Mouse (Mus musculus): ENCODE results near the gene Tnrc18. TPM values are rescaled to one million over a fixed set of nuclear protein-coding genes. Genes with fewer than 3 reads are reported as not detected.

Gene Tnrc18
- total RNA-seq, 2 experiments from 2014 or later, result 82.2 TPM

- DNase-seq (ENCODE audit: low spot score in 2 of 2), result no peak
Measured at GRCm38 (mm10) chr5:142780579-142780978, 36.9 kb downstream of the Tnrc18 start.

DNA sequence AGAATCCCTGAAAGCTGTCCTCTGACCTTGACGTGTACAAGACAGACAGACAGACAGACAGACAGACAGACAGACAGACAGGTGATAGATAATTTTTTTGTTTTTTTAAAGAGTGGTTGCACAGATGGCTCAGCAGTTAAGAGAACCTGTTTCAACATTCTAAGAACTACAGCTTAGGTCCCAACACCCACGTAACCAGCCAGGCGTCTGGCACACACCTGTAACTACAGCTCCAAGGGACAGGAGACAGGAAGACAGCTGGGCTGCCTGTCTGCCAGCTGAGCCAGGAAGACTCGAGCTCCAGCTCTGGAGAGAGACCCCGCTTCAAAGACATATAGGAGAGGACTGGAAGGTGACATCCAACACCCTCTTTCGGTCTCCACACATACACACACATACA, 38.6 kb downstream of the Tnrc18 start:
- DNase-seq (ENCODE audit: low spot score in 2 of 2), result no peak

- no peak for DNase-seq (ENCODE audit: low spot score in 2 of 2)
Measured at GRCm38 (mm10) chr5:142778135-142778534, 39.3 kb downstream of the Tnrc18 start.

GRCm38 (mm10) chr5:142776080-142776479, 41.4 kb downstream of the Tnrc18 start:
- no peak for DNase-seq (ENCODE audit: low spot score in 2 of 2)

DNA sequence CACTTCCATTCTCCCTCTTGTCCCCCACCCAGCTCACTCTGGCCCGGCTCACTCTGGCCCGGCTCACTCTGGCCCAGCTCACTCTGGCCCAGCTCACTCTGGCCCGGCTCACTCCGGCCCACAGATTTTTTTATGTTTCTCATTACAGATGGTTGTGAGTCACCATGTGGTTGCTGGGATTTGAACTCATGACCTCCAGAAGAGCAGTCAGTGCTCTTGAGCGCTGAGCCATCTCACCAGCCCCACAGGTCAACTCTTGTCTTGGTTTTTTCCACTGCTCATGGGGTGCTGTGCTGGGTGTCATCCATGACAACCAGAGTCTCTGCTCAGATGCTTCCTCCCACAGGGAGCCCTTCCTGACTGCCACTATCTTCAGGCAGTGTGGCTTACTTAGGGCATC, 42.7 kb downstream of the Tnrc18 start:
- no peak for DNase-seq (ENCODE audit: low spot score in 2 of 2)

- DNase-seq (ENCODE audit: low spot score in 2 of 2), result no peak
Measured at GRCm38 (mm10) chr5:142771964-142772363, 45.5 kb downstream of the Tnrc18 start.

DNA sequence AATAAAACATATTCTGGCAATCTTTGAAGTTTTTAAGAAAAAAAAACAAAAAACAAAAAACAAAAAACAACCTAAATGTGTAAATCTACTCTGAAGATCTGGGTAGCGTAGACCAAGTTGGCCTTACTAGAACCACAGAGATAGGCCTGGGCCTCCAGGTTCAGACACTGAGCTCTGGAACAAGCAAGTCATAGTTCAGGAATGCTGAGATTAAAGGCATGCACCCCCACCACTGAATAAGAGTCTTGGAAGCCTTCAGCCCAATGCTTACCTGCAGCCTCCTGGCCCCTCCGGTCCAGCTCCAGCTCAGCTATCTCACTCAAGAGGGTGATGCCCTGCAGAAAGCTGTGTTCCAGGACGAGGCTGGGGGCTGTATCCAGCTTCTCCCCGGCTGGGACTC, 46.4 kb downstream of the Tnrc18 start:
- DNase-seq (ENCODE audit: low spot score in 2 of 2), result no peak

DNA sequence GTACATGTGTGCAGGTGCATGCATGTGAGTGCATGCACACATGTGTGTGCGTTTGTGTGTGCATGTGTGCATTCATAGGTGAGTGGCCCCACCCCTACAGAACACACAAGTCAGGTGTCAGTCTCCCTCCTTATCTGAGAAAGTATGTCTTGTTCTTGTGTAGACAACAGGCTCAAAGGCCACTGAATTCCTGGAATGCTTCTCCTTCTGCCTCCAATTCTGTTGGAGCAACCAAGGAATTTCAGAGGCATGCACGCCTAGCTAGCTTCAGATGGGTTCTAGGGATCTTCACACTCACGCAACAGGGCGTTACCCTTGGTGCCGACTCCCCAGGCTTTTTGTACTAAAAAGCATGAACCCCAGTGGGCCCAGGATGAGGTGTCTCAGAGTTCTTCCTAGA, 47.8 kb downstream of the Tnrc18 start:
- no peak for DNase-seq (ENCODE audit: low spot score in 2 of 2)

DNA sequence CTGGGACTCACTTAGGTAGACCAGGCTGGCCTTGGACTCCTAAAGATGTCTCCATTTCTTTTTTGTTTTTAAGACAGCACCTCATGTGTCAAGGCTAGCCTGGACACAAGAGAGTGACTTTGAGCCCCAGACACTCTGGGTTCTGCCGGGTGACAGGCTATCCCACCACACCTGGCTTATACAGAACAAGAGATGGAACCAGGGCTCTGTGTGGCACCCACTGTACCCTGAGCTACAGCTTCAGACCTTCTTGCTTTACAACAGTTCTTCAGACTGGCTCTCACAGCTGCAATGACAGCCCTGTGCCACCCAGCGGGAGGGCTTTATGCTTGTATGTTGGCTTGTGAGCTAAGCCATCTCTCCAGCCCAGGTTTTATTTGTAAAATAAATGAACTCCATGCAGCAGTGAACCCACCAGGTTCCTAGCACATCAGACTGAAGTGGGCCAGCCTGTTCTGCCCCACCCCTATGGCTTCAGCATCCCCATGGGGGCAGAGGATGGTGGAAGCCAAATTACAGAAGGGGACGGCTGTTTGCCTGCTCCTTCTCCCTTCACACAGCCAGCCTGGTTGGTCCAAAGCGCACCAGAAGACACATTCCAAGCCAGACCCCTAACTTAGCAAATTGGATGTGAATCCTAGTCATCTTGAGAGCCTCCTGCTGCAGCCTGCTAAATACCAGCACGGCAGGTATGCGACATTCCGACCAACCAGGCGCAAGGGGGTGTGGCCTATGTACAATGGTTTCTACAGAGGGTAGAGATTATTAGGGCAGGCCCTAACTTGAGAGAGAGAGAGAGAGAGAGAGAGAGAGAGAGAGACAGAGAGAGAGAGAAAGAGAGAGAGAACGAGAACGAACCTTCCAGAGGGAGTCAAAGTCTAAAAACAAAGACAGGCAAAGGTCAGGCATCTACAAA, 48.9 kb downstream of the Tnrc18 start:
- DNase-seq (ENCODE audit: low spot score in 2 of 2), result no peak

GRCm38 (mm10) chr5:142767937-142768336, 49.5 kb downstream of the Tnrc18 start:
- peak in 1 of 2 experiments; percentile 63 for DNase-seq (ENCODE audit: low spot score in 2 of 2)

GRCm38 (mm10) chr5:142766708-142767107, 50.8 kb downstream of the Tnrc18 start:
- DNase-seq (ENCODE audit: low spot score in 2 of 2), result no peak

DNA sequence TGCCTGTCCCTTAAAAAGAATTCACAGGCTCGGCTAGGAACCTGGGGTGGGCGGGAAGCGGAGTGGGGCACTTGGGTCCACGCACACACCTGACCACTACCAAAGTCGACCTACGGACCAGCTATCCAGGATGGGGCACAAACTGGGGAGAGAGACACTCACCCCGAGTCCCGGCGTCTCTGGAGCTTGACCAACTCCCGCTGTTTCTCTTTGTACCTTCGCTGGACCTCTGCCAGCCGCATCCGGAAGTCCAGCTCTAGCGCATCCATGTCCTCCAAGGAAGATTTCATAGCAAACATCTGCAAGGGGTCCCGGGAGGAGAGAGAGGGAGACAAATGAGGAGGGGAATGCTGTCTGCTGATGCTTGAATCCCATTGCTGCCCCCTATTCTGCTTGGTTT, 52.6 kb downstream of the Tnrc18 start:
- no peak for DNase-seq (ENCODE audit: low spot score in 2 of 2)

- DNase-seq (ENCODE audit: low spot score in 2 of 2), result no peak
Measured at GRCm38 (mm10) chr5:142764306-142764705, 53.2 kb downstream of the Tnrc18 start.

GRCm38 (mm10) chr5:142762082-142762807, 55.2 kb downstream of the Tnrc18 start:
- no peak for DNase-seq (ENCODE audit: low spot score in 2 of 2)

DNA sequence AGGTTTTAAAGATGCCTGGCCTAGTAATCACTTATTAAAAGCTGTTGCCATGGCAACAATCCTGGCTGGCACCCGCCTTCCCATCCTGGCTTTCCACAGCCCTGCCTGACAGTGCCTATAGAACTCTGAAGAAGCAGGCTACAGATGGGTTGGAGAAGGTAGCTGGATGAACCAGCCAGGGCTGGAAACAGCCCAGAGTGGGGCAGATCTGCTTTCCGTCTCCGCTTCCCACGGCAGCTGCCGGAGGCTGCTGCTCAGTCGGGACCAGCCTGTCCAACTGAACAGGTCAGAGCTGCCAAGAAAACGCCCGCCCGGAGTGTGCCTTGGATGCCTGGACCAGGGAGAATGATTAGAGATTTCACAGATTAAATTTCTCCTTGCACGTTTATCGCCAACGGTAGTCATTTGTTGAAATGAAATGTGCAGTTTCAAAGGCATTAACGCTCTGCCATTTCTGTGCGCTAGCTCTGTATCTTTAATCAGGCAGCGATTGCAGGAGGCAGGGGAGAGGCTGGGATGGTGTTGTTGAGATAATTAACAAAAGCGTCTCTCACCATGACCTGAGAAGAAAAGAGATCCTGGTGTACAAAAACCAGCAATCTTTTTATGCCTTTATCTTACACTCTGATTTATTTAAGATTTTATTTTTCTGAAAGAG, 56.0 kb downstream of the Tnrc18 start:
- no peak for DNase-seq (ENCODE audit: low spot score in 2 of 2)

GRCm38 (mm10) chr5:142759786-142760185, 57.7 kb downstream of the Tnrc18 start:
- no peak for DNase-seq (ENCODE audit: low spot score in 2 of 2)

GRCm38 (mm10) chr5:142752241-142752640, 65.2 kb downstream of the Tnrc18 start:
- no peak for DNase-seq (ENCODE audit: low spot score in 2 of 2)

- DNase-seq (ENCODE audit: low spot score in 2 of 2), result no peak
Measured at GRCm38 (mm10) chr5:142750173-142750572, 67.3 kb downstream of the Tnrc18 start.

DNA sequence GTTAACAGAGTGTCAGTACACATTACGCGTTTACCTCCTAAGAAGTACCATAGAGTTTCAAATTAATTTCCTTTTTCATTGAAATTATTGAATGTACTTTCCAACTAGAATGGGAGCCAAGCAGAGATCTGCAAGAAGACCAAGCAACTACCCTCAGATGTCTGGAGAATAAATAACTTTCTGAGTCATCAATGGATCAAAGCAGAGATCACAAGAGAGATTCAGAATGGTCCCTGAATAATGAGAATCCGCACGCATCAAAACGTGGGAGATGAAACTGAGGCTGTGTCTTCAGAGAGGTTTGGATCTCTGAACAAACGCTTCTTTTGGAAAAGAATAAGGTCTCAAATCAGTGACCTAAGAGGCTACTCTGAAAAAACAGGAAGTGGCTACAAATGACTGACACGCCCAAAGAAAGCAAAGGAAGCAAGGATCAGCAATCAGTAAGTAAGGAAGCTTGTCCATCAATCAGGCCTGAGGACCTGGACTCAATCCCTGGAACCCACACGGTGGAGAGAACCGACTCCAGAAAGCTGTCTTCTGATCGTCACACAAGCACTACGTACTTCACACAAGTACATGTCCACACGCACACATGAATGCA, 70.3 kb downstream of the Tnrc18 start:
- DNase-seq (ENCODE audit: low spot score in 2 of 2), result no peak

DNA sequence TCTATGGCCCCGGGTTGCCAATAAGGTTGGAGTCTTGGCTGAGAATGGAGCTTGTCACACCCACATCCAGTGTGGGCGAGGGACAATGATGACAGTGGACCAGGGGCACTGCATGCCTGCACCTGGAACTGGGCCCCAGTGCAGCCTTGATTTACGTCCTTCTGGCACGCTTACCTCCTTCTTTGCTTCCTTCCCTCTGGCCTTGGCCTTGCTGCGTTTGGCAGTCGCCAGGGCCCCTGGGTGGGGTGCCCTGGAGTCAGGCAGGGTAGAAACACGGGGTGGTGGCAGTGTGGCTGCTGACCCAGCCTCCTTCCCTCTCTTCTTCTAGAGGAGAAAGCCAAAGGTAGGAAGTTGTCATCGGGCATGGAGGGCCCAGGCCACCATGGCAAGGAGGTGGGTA, 77.5 kb downstream of the Tnrc18 start:
- DNase-seq (ENCODE audit: low spot score in 2 of 2), result no peak

DNA sequence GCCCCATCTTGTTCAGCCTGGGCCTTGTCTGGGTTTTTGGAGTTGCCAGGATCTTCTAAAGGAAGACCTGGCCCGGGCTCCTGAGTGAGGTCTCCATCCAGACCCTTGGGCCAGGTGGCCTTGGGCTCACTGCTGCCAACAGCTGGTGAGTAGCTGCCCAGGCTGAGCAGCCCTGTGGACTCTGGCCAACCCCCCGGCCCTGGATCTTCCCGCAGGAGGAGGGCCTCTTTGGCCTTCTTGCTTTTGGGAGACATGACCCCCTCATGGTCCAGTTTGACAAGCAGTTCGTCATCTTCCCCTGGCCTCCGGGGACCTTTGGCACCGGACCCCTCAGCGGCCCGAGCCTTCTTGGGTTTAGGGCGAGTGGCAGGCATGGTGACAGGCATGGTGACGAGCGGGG, 85.5 kb downstream of the Tnrc18 start:
- no peak for DNase-seq (ENCODE audit: low spot score in 2 of 2)
